Mouse (Mus musculus): ENCODE data around the gene Zfp663.

GRCm38 (mm10) chr2:165305438-165305837, 63.1 kb downstream of the Zfp663 start:
- TF ChIP-seq ZC3H11A (IDR thresholded peaks at IDR 0.05; ENCODE audit: borderline replicate concordance, low read depth, low read length) = no peak
- no peak for TF ChIP-seq HCFC1 (IDR thresholded peaks at IDR 0.05; ENCODE audit: borderline replicate concordance, insufficient read depth, low read length)
- TF ChIP-seq CHD2 (IDR thresholded peaks at IDR 0.05; ENCODE audit: low read depth, low read length) = no peak
